Mouse (Mus musculus): ENCODE results near the gene Cpn2. TPM values are rescaled to one million over a fixed set of nuclear protein-coding genes. Genes with fewer than 3 reads are reported as not detected.

Cpn2 gene
- polyA plus RNA-seq (2012; rRNA removed): not detected in 2 replicates

DNA sequence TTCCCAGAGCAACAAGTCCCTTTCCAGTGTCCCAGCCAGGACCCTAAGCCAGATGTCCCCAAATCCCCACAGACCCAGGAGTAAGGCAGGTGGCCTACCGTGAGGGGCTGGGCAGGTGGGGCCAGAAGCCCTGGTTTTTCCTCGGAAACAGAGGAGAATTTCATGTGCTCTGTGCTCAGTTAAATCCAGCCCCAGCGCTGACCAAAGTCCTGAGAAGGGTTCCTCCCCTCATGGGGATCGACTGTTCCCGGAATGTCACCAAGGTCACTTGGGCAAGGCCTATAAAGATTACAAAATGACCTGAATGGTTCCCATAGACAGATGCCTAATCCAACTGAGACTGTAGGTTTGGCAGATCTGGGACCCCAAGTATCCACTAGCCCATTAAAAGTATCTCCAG lies at the start of gene Cpn2:
Gene Cpn2 (minus strand): TSS at position 141 of the 400 bp plus-strand sequence.
- no peak within 1 kb of the TSS for H3K4me3 ChIP-seq (ENCODE audit: extremely low read depth, insufficient read depth, insufficient read length)

DNA sequence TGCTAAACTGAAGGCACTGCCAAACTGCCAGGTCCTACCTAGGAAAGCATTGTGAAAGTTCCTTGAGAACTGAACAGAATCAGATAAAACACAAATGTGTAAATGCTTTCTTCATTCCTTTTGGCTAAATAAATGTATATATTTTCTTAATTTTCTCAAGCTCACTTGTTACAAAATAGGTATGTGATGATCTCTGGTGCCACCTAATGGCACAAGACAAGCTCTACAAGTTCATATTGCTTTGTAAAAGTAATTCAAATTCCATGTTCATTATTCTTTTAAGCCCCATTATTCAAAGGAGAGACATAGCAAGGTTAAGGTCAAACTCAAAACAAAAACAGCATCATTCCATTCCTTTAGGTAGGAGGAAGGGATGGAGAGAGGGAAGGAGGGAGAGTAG lies 46.9 kb upstream of the Cpn2 start:
- peaks cover 6% of the 10 kb centered on the region for H3K36me3 ChIP-seq (ENCODE audit: control insufficient read depth, insufficient read depth, low read length)
- H3K4me3 ChIP-seq (ENCODE audit: extremely low read depth, insufficient read depth, insufficient read length): no peak overlapping the region
- no peak for DNase-seq (ENCODE audit: low read depth in 1 of 2, low spot score in 2 of 2)
- peaks cover 3% of the 10 kb centered on the region; the same call in 1 of the 2 replicates for H3K4me1 ChIP-seq (ENCODE audit: control insufficient read depth, insufficient read depth, insufficient read length)
- TF ChIP-seq POLR2A (IDR thresholded peaks at IDR 0.05; ENCODE audit: low read depth, low read length) (no peak), CTCF (IDR thresholded peaks at IDR 0.05; ENCODE audit: extremely low read depth, insufficient read depth, insufficient read length, insufficient replicate concordance) (no peak)
- no peak overlapping the region for H3K27ac ChIP-seq (ENCODE audit: insufficient read depth, low read length)
- H3K27me3 ChIP-seq (ENCODE audit: control insufficient read depth, insufficient read depth, low read length): no peaks in the 10 kb centered on the region

More for the DNA sequence above, at the start of gene Cpn2:
- Histone ChIP-seq H3K36me3 (ENCODE audit: control insufficient read depth, insufficient read depth, low read length) (no peaks in the 10 kb centered on the region), H3K27ac (ENCODE audit: insufficient read depth, low read length) (no peak within 1 kb of the TSS), H3K4me1 (ENCODE audit: control insufficient read depth, insufficient read depth, insufficient read length) (peaks cover 3% of the 10 kb centered on the region; the same call in 1 of the 2 replicates), H3K27me3 (ENCODE audit: control insufficient read depth, insufficient read depth, low read length) (no peaks in the 10 kb centered on the region)
- no peak for TF ChIP-seq POLR2A (IDR thresholded peaks at IDR 0.05; ENCODE audit: low read depth, low read length)
- no peak for TF ChIP-seq CTCF (IDR thresholded peaks at IDR 0.05; ENCODE audit: extremely low read depth, insufficient read depth, insufficient read length, insufficient replicate concordance)
- 87% methylated on average over 5 of the region's 5 CpGs for WGBS
- DNase-seq (ENCODE audit: low read depth in 1 of 2, low spot score in 2 of 2): no peak

GRCm38 (mm10) chr16:30310647-30311046 lies 43.3 kb upstream of the Cpn2 start, which contains the start of gene Gp5:
TSS of gene Gp5 (minus strand) at chr16:30310779.
- Histone ChIP-seq H3K27me3 (ENCODE audit: control insufficient read depth, insufficient read depth, low read length) (peaks cover 9% of the 10 kb centered on the region), H3K36me3 (ENCODE audit: control insufficient read depth, insufficient read depth, low read length) (peaks cover 2% of the 10 kb centered on the region), H3K27ac (ENCODE audit: insufficient read depth, low read length) (no peak within 1 kb of the TSS), H3K4me3 (ENCODE audit: extremely low read depth, insufficient read depth, insufficient read length) (peak within 1 kb of the TSS; percentile 60; the same call in 1 of the 2 replicates), H3K4me1 (ENCODE audit: control insufficient read depth, insufficient read depth, insufficient read length) (peaks cover 10% of the 10 kb centered on the region)
- TF ChIP-seq CTCF (IDR thresholded peaks at IDR 0.05; ENCODE audit: extremely low read depth, insufficient read depth, insufficient read length, insufficient replicate concordance) (no peak), POLR2A (IDR thresholded peaks at IDR 0.05; ENCODE audit: low read depth, low read length) (no peak)
- no peak for DNase-seq (ENCODE audit: low read depth in 1 of 2, low spot score in 2 of 2)

DNA sequence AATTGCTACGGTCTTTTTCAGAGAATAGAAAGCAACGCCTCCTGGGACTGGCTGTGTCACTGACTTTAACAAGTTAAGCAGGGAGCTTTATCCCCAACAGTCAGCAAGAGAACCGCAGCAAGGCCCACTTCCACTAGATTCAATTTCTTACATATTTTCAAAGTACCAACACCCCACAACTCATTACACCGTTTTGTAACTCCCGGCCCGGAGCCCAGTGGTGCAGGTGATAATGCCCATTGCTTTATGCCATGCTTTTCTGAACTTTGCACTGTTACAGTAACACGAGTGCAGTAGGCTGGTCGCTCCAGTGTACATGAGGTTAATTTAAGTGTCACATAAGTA lies 42.8 kb upstream of the Cpn2 start:
- TF ChIP-seq CTCF (IDR thresholded peaks at IDR 0.05; ENCODE audit: extremely low read depth, insufficient read depth, insufficient read length, insufficient replicate concordance) (no peak), POLR2A (IDR thresholded peaks at IDR 0.05; ENCODE audit: low read depth, low read length) (no peak)
- Histone ChIP-seq H3K4me3 (ENCODE audit: extremely low read depth, insufficient read depth, insufficient read length) (no peak overlapping the region), H3K4me1 (ENCODE audit: control insufficient read depth, insufficient read depth, insufficient read length) (peaks cover 10% of the 10 kb centered on the region), H3K27me3 (ENCODE audit: control insufficient read depth, insufficient read depth, low read length) (peaks cover 9% of the 10 kb centered on the region), H3K27ac (ENCODE audit: insufficient read depth, low read length) (no peak overlapping the region), H3K36me3 (ENCODE audit: control insufficient read depth, insufficient read depth, low read length) (no peaks in the 10 kb centered on the region; the same call in 1 of the 2 replicates)
- WGBS: 68% methylated on average over 8 of the region's 8 CpGs
- DNase-seq (ENCODE audit: low read depth in 1 of 2, low spot score in 2 of 2): no peak

- no peaks in the 10 kb centered on the region for H3K36me3 ChIP-seq (ENCODE audit: control insufficient read depth, insufficient read depth, low read length)
- TF ChIP-seq POLR2A (IDR thresholded peaks at IDR 0.05; ENCODE audit: low read depth, low read length) (no peak), CTCF (IDR thresholded peaks at IDR 0.05; ENCODE audit: extremely low read depth, insufficient read depth, insufficient read length, insufficient replicate concordance) (no peak)
- DNase-seq (ENCODE audit: low read depth in 1 of 2, low spot score in 2 of 2): peak in 1 of 2 experiments; percentile 4
- H3K27me3 ChIP-seq (ENCODE audit: control insufficient read depth, insufficient read depth, low read length): peaks cover 9% of the 10 kb centered on the region
- H3K27ac ChIP-seq (ENCODE audit: insufficient read depth, low read length): no peak overlapping the region
- WGBS: 8% methylated on average over 34 of the region's 34 CpGs
- peak overlapping the region; percentile 60 for H3K4me3 ChIP-seq (ENCODE audit: extremely low read depth, insufficient read depth, insufficient read length)
- peaks cover 10% of the 10 kb centered on the region for H3K4me1 ChIP-seq (ENCODE audit: control insufficient read depth, insufficient read depth, insufficient read length)
Observed at GRCm38 (mm10) chr16:30309395-30310170, 42.3 kb upstream of the Cpn2 start.

GRCm38 (mm10) chr16:30308616-30309394 lies 41.5 kb upstream of the Cpn2 start:
- Histone ChIP-seq H3K36me3 (ENCODE audit: control insufficient read depth, insufficient read depth, low read length) (no peaks in the 10 kb centered on the region), H3K4me1 (ENCODE audit: control insufficient read depth, insufficient read depth, insufficient read length) (peaks cover 10% of the 10 kb centered on the region), H3K27ac (ENCODE audit: insufficient read depth, low read length) (no peak overlapping the region), H3K27me3 (ENCODE audit: control insufficient read depth, insufficient read depth, low read length) (peaks cover 9% of the 10 kb centered on the region), H3K4me3 (ENCODE audit: extremely low read depth, insufficient read depth, insufficient read length) (peak overlapping the region; percentile 60)
- WGBS: 1% methylated on average over 72 of the region's 72 CpGs
- TF ChIP-seq POLR2A (IDR thresholded peaks at IDR 0.05; ENCODE audit: low read depth, low read length) (no peak), CTCF (IDR thresholded peaks at IDR 0.05; ENCODE audit: extremely low read depth, insufficient read depth, insufficient read length, insufficient replicate concordance) (no peak)
- DNase-seq (ENCODE audit: low read depth in 1 of 2, low spot score in 2 of 2): no peak
